Mouse (Mus musculus) neural tube, embryonic 10.5 days (tissue): ENCODE measurements at regions not wholly inside any gene's neighbourhood (a gene's known extent, or its start where the extent isn't known, plus 50 kb on each side); places are given as distances from the start of the nearest gene placed in this dataset.
"Not testable (repeated sequence)": the region's sequence is repeated elsewhere in the genome, so short reads cannot be mapped to it uniquely, and the experiment has no call there.

ENCODE experiments used
- DNase-seq: peaks from one replicate; pipeline ENCODE4 v3.0.0-alpha.2; 2017; ENCODE audit warnings: low spot score; ENCODE audit errors: extremely low spot score

DNA sequence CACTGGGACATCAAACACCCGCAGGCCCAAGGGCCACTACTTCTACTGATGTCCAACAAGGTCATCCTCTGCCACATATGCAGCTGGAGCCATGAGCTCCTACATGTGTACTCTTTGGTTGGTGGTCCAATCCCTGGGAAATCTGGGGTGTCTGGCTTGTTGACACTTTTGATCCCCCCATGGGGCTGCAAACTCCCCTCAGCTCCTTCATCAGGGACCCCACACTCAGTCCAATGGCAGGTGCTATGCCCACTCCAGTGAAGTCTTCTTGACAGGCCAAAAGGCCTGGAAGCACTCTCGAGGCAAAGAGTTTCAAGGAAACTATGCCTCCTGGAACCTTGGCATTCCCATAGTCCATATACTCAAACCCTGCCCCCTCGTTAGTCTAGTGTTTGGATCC, 570.8 kb upstream of the Smc2 start:
- no peak for DNase-seq

DNA sequence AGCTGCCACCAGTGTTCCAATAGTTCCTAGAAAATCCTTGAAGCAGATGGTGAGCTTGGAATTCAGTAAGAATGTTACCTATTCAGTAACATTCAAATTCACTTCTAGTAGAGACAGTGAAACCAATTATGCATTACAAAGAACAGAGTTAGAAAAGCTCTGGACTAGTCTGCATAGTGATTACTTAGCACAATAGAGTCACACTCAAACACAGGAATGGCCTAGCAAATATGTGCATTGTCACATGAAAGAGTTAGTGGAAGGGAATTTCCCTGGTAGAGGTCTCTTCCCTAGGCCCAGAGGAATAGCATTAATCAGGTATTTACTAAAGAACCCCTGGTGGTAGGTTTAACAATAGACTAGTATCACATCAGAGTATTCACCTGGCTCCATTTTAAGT, 570.3 kb upstream of the Smc2 start:
- DNase-seq, result not testable (repeated sequence)

DNA sequence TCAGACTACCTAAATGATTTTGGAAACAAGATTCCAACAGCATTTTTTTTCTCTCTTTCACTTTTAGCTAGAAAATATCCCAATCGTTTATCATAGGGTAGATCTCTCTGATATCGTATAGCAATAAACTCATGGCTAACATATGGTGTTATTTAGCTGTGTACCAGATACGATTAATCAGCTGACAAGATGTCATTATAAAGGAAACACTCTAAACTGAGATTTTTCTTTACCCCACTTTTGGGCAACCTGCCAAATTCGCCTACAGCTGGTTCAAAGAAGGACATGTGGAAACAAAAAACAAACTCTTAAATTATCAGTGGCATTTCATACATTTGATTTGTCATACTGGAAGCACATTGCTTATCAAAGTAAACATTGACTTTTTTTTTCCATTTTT, 553.6 kb upstream of the Smc2 start:
- DNase-seq, result no peak

DNA sequence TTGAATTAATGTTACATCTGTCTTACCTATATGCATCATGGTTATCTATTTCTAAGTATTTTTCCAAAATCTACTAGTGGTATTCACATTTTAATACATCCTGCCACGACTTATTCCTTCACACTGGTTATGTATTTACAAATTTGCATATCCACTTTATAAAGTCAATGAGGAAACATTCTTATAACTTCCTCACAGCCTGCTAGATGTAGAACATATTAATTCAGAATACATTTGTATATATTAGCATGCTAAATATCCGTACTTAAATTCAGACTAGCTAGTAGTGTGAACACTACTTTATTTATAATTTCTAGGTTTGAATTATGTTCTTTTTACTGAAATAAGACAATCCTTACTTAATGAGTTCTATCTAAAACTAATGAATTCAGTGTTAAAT, 549.8 kb upstream of the Smc2 start:
- DNase-seq, result no peak

DNA sequence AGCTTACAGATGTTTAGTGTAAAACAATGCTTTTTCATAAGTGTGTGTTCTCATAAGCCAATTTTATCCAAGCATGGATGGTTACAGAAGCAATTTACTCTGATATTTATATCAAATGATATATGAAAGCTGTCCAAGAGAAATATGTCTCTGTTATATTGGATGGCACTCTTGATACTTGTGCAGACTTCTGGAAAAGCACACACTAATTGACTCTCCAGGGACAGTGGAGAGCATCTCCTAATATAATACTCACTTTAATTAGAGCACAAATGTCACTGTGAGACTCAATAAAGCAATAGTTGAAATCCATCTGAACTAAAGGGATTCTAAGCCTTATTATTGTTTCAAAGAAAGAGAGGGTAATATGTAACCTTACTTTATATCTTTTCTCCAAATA, 510.8 kb upstream of the Smc2 start:
- DNase-seq, result no peak

DNA sequence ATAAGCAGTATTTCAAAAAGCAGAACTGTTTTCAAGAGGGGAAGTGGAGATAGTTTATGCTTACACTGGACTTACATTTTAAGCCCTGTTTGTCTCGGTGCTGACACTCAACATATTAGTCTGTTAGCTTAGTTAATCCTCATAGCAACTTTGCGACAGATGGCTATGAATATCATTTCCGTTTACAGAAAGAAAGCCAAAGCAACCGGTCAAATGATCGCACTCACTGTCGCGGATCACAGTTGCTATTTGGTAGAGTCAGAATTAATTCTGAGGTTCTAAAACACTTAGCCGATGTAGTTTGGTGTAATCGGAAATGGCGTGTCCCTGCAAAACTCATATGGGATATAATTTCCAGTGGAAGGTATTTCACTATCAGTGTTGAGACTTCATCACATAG, 469.3 kb upstream of the Smc2 start:
- DNase-seq, result no peak

DNA sequence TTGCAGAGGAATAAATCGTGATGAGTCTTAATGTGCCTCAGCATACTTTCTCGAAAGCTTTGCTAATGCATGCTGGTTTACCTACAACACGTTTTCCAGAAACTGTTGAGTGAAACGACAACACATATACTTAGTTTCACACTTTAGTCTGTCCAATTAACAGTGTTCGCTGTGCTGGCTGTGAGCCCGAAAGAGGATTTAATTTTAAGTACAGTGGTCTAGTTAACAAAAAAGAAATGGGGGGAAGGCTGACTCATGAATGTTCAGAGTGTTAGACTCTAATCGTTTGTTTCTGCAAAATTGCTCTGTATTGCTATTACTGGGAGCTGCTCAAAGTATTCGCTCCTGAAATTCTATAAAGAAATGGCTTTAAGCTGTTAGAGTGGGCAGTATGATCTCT, 460.1 kb upstream of the Smc2 start:
- no peak for DNase-seq

DNA sequence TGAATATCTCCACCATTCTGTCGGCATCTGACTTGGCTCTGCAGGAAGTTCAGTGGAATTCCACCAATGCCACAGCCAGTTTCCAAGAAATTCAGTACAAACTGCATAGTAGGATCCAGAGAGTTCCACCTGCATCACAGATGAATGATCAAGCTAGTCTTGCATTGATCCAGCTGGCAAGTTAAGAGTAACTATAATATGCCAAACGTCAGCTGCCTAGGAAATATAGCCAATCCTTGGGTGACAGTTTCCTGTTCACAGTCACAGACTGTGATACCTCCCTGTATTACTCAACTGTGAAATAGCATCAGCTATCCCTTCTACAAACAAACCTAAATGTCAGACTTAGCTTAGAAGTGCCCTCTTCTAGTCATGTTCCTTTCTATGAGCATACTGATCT, 446.6 kb upstream of the Smc2 start:
- DNase-seq, result no peak

DNA sequence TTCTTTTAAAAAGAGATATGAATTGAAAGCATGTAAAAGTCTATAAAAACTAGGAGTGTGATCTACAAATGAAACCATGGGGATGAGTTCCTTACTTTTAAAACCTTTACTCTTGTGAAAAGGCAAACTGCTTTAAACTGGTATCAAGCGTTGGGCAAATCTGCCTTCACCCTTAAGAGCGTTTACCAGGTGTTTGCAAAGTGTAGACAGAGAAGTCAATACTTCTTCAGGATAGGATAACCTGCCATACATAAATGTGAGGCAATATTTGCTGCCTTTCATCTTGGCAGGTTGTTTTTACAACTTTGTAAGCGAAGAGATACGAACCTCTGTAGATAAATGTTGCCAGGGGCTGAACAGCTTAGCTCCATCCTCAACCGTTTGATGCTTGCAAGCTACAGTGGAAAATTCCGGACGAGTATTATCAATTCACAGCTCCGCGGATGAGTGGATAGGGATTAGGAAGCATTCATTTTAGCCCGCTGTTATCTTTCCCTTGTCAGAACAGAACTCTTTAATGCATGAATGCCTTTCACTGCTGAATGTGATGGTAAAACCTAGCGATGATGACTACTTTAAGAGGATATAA, 402.2 kb upstream of the Smc2 start:
- DNase-seq, result no peak

DNA sequence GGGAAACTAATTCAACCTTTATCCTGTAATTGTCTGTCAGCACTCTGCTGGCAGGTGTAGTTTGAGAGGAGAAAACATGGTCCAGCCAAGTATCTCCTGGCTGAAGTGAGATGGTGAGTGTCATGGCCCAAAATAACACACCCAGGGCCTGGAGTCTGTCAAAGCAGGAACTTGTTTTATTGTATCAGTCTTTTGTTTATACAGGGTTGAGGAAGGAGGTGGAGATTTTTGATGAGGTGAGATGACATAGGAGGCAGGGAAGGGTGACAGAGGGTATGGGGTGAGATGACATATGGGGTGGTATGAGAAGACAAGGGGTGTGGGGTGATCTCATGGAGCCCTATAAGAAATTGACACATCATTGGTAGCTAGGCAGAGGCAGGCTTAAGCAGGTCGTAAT, 395.6 kb upstream of the Smc2 start:
- no peak for DNase-seq

DNA sequence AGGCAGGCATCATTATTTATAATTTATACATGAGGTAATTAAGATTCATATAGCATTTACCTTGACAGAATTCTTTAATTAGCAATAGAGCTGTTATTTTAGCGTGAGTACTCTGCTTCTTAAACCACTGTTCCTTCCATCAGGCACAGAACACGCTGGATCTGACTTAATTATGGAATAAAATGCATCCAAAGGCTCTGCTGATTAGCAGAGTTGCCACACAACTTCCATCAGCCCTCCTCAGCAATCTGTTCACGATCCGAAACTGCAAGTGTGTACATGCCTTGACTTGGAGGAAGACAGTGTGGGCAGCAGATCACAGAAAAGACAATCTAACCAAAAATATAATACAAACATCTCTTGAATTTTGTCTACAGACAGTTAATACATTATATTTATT, 388.1 kb upstream of the Smc2 start:
- DNase-seq, result no peak

DNA sequence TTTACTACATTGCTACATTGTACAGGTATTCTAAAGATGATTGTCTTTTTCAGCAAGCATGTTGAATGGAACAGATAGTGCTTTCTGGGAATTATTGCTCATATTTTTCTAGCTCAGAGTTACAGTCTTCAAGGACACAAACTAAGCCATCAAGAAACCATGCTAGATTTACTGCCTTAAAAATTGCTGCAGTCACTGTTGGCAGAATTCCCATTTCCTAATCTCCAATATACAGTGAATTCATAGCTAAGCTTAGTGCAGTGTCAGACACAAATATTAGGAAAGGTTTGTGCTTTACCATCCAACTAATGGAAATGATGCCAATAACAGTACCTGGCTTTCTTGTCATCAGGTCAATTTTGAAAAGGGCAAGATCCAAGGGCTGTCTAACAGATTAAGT, 383.0 kb upstream of the Smc2 start:
- no peak for DNase-seq

DNA sequence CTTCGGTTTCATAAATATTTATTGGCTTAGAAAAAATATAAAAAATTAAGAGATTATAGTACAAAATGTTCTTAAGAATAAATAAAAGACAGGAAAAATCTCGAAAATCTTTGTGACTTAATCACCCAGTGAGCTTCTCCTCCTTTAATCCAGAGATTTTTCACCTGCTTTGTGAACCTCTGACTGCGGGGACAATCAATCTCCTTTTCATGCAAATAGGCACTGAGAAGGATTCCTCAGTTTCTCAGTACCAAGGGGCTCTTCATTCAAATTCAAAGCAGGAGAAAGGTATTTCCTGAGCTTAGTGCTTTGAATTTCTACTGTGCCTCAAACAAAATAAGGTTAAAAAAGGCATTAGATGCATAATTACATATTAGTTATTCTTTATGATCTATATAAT, 379.0 kb upstream of the Smc2 start:
- DNase-seq, result no peak

DNA sequence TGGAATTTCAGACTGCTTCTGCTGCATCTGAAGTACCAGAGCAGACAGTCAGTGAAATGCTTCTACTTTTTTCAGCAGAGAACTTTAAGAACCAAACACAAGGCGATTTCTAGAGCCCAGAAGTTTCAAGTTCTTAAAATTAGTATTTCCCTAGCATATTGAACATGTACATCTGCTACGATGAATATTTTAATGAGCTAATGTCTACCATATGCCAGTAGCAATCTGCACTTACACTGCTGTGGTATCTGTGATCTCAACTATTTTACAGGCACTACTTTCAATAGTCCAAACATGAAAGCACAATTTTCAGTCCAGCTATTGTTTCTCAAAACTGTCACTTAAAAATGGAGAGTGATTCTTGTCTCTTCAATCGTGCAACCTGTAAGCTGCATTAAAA, 339.9 kb upstream of the Smc2 start:
- DNase-seq, result no peak

DNA sequence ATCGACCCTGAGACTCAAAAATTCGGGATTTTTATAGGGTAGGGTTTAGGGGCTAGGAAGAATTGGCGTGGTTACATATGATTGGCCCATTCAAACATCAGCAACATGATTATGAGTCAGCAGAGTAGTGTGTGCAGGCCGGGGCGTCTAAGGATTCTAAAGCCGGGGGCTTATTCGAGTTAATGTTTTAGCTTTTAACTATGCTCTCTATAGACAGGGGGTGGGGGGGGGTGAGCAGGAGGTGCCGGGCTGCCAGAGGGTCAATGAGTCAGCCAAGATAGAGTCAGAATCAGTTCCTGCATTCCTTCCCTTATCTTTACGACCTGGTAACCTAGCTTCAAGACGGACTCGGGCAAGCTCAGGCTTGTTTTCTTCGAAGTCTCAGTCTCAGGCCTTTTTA, 333.2 kb upstream of the Smc2 start:
- DNase-seq, result no peak

DNA sequence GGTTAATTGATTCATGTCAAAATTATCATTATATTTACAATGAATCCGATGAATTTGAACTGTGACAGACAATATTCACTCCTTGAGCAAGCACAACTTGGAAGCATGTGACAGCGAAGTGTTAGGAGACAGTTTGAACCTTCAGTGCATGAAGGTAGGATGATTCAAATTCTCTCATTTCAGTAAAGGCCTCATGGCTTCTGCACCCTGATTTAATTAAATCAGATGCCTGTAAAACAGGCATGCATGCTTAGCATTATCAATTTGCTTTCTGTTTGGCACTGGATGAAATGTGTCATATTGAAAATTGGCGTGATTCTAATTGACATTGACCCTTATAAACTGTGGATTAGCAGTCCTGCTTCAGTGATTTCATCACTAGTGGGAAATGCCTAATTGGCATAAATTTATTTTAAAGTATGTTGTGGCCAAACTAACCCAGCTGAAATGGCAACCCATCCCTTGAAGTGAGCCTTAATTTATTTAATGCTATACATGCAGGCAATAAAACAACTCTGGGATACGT, 321.2 kb upstream of the Smc2 start:
- DNase-seq, result no peak

DNA sequence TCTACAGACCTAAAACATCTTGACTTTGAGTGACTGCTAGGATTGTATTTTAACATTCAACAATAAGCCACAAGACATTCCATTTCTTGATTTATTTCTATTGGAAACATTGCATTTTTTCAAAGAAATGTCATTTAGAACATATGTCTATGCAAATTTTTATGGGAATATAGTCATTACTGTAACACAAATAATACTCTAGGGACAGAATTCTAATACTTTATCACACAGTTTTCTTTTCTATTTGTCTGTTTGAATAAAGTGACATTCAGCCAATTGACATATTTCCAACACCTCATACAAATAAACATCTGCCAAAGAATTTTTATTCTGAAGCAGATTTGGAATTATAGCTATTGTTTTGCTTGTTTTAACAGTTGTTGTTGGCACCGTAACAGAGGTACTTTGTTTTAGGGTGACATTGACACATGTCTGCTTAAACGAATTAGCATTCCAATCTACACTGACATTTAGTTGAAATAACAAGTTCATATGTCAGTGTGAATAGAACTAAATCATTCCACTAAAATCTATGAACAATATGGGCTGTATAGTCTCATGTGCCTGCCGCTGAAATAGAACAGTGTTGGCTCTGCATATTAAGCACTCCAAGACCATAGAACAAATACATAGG, 320.5 kb upstream of the Smc2 start:
- no peak for DNase-seq

DNA sequence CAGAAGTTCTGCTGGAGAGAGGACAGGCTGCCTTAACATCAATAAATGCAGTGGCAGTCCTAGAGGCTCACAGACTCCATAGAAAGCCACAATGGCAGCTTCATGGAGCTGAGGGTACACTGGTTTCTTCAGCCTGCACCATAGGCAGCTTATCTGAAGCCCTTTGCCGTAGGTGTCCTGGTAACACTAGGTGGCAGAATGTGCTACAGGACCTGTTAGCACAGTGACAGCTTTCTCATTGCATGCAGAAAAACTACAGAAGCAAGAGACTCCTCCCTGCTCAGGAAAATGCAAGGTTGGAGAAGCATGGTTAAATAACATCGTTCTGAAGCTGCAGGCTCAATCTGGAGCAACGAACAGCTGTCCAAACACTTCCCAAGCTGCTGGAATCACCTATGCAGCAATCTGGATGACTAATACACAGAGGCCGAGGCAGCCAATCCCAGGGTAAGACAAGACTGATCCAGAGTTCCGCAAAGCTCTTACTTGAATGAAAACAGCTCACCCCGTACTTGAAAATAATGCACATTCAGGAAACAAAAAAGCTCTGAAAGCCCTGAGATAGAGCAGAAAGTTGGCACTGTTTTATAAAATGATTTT, 286.4 kb upstream of the Smc2 start:
- peak; percentile 14 for DNase-seq

DNA sequence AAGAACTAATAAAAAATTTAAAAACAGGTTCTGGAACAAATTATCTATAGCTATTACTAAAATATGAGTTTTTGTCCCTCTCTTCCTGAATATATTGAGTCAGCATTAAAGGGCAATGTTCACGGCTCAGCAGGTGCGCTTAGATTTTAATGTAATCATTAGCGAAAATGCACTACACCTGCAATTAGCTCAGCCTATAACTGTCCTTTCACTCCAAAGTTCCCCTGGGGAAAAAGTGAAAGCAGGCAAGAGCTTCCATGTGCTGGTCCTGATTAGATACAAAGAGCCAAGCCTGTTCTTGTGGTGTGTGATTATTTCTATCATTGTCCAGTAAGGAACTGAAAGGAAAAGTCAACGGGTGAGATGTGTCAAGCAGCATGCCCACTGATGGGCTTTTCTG, 262.8 kb upstream of the Smc2 start:
- DNase-seq, result no peak

DNA sequence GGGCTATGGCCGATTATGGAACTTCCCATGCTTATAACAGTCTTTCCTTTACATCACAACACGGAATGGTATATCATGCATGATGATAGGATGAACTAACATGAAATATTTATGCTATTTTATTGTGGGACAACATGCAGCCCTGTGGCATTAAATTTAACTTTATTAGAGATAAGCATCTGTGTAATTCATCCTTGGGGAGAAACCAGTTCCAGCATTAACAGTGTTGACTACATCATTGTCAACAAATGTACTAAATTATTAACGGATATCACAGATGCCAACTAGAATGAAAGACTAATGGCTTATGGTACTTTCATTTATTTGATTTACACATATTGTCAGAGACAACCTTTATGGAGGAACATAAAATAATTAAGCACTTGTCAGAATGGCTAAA, 241.3 kb upstream of the Smc2 start:
- no peak for DNase-seq

DNA sequence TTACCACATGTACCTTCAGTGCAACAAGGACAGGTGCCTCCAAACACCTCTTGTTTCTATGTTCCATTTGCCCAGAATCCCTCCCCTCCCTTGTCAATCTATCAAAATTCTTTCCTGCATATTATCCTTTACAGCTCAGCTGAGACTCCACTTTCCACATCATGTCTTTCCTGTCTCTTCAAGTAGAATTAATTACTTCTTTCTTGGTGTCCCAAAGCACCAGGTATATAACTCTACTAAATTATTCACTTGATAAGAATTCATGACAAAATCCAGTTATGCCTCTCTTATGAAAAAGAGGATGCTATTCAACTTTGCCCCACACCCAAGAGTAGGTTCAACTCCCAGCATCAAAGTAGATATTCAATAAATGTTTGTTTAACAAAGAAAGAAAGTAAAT, 228.4 kb upstream of the Smc2 start:
- no peak for DNase-seq

DNA sequence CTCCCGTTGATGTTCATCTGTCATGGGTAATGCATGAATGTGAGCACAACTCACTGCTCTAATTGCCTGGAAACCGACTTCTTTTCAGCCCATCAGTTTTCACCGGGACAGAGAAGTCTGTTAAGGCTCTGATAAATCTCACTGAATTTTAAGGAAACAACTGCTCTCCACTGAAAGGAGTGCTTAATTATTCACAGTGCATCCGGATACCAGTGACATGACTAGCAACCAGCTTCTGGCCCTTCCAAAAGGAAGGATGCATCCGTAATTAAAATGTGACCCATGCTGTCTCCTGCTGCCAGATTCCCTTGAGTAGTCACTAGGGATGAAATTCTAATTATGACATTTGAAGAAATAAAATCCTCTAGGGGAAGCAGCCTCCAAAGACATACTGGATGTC, 228.0 kb upstream of the Smc2 start:
- DNase-seq, result no peak

DNA sequence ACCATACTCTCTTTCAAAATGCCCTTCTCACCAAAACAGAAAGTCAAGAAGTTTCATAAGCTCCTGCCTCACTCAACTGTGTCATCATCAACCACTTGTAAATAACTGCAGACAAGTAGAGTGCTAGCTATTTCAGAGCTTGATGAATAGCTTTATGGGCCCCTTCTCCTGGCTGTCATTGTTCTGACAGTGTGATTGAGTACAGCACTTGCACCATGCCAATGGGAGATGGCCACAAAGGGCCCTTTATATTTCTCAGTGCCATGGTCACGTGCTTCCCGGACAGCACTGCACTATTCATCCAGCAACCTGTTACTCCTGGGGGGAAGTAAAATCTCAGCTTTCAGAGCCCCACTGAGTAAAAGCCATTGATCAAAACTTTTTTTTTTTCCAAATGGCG, 225.7 kb upstream of the Smc2 start:
- no peak for DNase-seq
